Mouse (Mus musculus) intestine, embryonic 14.5 days (tissue): Measurements from ENCODE around the gene Rprml. TPM values are rescaled to one million over a fixed set of nuclear protein-coding genes. Genes with fewer than 3 reads are reported as not detected.

Experiments used
- ATAC-seq: fragments of 200-750 bp; cut with Nextera tagmentation; replicated peaks from 2 replicates; pipeline ENCODE4 v1.8.0; 2017; ENCODE audit warnings: low read depth, moderate number of reproducible peaks, moderate TSS enrichment, moderate library complexity; ENCODE audit not compliant: low FRiP score, low TSS enrichment
- DNase-seq: peaks from one replicate; pipeline ENCODE4 v3.0.0-alpha.2; 2018; ENCODE audit warnings: low spot score
- H3K27ac ChIP-seq: fragments of 300-500 bp; sonication (generic); 2 replicates; pipeline ENCODE4 v1.5.1; 2014; ENCODE audit warnings: low read depth, mild to moderate bottlenecking, control low read depth
- H3K27me3 ChIP-seq: fragments of 300-500 bp; sonication (generic); replicated peaks from 2 replicates; pipeline ENCODE4 v1.6.1; 2014; ENCODE audit warnings: low read length, control low read depth; ENCODE audit not compliant: control insufficient read depth, insufficient read depth
- H3K36me3 ChIP-seq: fragments of 300-500 bp; sonication (generic); 2 replicates; pipeline ENCODE4 v1.6.1; 2014; ENCODE audit warnings: low read length, control low read depth; ENCODE audit not compliant: control insufficient read depth, insufficient read depth
- H3K4me1 ChIP-seq: fragments of 300-500 bp; sonication (generic); replicated peaks from 2 replicates; pipeline ENCODE4 v1.6.1; 2014; ENCODE audit warnings: low read length, control low read depth, mixed read lengths; ENCODE audit not compliant: control insufficient read depth, insufficient read depth
- H3K4me2 ChIP-seq: fragments of 300-500 bp; sonication (generic); 2 replicates; pipeline ENCODE4 v1.6.1; 2014; ENCODE audit warnings: low read length
- H3K4me3 ChIP-seq: fragments of 300-500 bp; sonication (generic); 2 replicates; pipeline ENCODE4 v1.5.1; 2014; ENCODE audit warnings: low read depth, low read length, control low read depth, mixed read lengths
- H3K9ac ChIP-seq: fragments of 300-500 bp; sonication (generic); 2 replicates; pipeline ENCODE4 v1.6.1; 2014; ENCODE audit warnings: mild to moderate bottlenecking, low read length
- H3K9me3 ChIP-seq: fragments of 300-500 bp; sonication (generic); 2 replicates; pipeline ENCODE4 v1.6.1; 2016; ENCODE audit warnings: low read length, control low read depth; ENCODE audit not compliant: control insufficient read depth
- WGBS: fragments of 180-500 bp; shearing (Covaris S2); extraction: QIAGEN DNeasy Blood & Tissue Kit; methylation state at CpG from one replicate; pipeline ENCODE4 v1.1.7; 2014; 5-methylcytosine and 5-hydroxymethylcytosine counted together
- polyA plus RNA-seq: library from polyadenylated mRNA; unstranded; fragments of >200 nt; fragmentation: Nextera tagmentation; extraction: Ambion mirVana; gene quantifications from 2 replicates; pipeline ENCODE4 v1.2.1, GENCODE M21; 2014

Rprml gene
- polyA plus RNA-seq, 1 experiment from 2014 or later = not detected

DNA sequence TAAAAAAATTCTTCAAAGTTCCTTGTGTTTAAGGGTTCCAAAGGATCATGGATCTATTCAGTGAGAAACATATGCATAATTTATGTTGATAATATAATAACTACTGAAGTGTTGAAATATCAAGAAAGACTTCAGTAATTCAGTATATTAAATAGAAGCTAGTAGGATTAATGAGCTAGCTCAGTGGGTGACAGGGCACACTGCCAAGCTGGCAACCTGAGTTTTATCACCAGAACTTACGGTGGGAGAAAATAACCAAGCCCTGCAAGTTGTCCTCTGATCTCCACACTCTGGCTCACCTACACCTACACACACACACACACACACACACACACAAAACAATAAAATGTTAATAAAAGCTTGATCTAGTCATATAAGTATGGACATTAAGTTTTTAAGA lies 43.9 kb downstream of the Rprml start:
- Histone ChIP-seq H3K9ac (no peak overlapping the region), H3K4me3 (no peak overlapping the region), H3K27ac (no peak overlapping the region), H3K4me2 (no peak overlapping the region), H3K27me3 (no peaks in the 10 kb centered on the region), H3K9me3 (no peaks in the 10 kb centered on the region), H3K4me1 (0 out of 2 replicates have a peak, but pooled peaks cover 4% of the 10 kb centered on the region), H3K36me3 (peaks cover 8% of the 10 kb centered on the region; the same call in 1 of the 2 replicates)
- WGBS = 85% methylated on average over 1 of the region's 1 CpGs
- ATAC-seq (no peak), DNase-seq (no peak)

DNA sequence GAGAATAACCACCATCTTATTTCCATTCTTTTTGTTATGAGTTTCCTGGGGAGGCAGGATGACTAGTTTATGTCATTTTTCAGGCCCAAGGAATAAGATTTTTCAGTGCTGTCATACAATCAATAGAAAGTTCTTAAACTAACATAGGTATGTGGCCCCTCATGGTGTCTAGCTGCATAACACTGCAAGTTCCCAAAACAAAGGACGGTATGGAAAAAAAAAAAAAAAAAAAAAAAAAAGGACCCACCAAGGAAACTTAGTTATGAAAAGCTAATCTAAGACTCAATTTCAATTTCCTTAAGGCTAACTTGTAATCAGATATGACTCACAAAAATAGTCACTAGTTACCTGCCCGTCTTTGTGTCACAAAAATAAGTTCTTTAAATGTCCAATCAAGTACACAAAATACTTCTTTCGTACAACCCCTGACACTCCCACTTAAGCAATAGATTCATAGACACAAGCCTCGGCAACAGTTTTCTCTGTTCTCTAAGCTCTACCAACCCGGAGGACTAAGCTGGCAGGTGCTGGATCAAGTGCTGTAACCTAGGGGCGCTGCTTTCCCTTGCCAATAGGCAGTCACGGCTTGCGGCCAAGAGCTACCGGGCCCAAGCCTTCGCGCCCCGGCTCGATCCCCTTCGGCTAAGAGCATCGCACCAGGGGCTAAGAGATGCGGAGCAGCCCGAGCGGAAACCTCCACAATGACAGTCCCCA lies 47.6 kb downstream of the Rprml start:
- no peaks in the 10 kb centered on the region for H3K9me3 ChIP-seq
- H3K27me3 ChIP-seq = no peaks in the 10 kb centered on the region
- ATAC-seq (no peak), DNase-seq (no peak)
- peak overlapping the region; percentile 93 for H3K9ac ChIP-seq
- WGBS = under 1% methylated on average over 18 of the region's 18 CpGs
- peak overlapping the region; percentile 97 for H3K27ac ChIP-seq
- 0 out of 2 replicates have a peak, but pooled peaks cover 6% of the 10 kb centered on the region for H3K4me1 ChIP-seq
- H3K36me3 ChIP-seq = no peaks in the 10 kb centered on the region
- H3K4me2 ChIP-seq = peak overlapping the region; percentile 52
- peak overlapping the region; percentile 99 for H3K4me3 ChIP-seq

DNA sequence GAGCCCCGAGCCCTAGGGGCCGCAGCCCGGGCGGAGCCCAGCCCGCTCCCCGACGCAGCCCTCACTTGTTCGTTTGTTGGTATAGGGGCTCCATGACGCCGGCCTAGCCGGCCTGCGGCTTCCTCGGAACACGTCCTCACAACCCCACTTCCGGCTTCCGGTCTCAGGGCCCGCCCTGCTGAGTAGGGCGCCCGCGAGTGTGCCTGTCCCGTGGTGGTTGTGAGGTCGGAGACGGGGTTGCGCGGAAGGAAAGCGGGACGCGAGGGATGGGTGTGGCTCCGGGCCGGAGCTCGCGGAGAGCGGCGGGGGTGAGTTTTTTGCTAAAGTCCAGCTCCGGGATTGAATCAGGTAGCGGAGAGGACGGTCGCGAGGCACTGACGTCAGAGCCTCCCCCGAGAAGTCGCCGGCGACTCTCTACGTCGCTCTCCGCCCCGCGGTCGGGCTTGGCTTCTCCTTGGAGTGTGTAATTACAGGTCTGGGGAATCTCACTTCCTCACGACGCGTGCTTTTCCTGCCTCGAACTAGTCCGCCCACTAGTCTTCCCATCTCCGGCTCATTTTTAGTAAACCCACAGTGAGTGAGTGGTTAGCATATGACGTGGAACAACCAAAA lies 48.3 kb downstream of the Rprml start, which contains the start of gene Gosr2:
Gene Gosr2 (minus strand): TSS at position 334 of the 612 bp plus-strand sequence.
- 0 out of 2 replicates have a peak, but pooled peaks cover 6% of the 10 kb centered on the region for H3K4me1 ChIP-seq
- peak; percentile 99 for DNase-seq
- H3K36me3 ChIP-seq = no peaks in the 10 kb centered on the region
- H3K27me3 ChIP-seq = no peaks in the 10 kb centered on the region
- ATAC-seq = peak; percentile 96
- peak within 1 kb of the TSS; percentile 52 for H3K4me2 ChIP-seq
- peak within 1 kb of the TSS; percentile 99 for H3K4me3 ChIP-seq
- H3K9ac ChIP-seq = peak within 1 kb of the TSS; percentile 93
- H3K9me3 ChIP-seq = no peaks in the 10 kb centered on the region
- H3K27ac ChIP-seq = peak within 1 kb of the TSS; percentile 97
- under 1% methylated on average over 57 of the region's 57 CpGs for WGBS

DNA sequence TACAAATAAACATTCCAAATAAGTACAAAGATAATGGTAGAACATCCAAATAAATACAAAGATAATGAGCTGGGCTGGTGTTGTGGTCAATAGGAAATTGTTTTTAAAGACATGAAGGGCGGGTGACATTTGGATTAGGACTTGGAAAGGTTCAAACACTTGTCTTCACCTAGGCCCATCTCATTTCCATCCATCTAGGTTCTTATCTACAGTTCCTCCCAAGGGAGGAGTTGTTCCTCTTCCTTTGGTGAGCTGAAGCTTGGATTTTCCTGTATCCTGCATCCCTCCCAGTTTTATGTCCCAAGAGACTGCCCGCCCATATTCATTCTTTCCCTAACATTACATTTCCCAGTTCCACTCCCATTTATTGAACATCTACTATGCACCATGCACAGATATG lies 48.9 kb downstream of the Rprml start:
- H3K9me3 ChIP-seq = no peaks in the 10 kb centered on the region
- H3K27ac ChIP-seq = peak overlapping the region; percentile 97
- no peaks in the 10 kb centered on the region for H3K36me3 ChIP-seq
- H3K27me3 ChIP-seq = no peaks in the 10 kb centered on the region
- 0 out of 2 replicates have a peak, but pooled peaks cover 6% of the 10 kb centered on the region for H3K4me1 ChIP-seq
- ATAC-seq = 0 out of 2 replicates have a peak, but pooled peaks have one; percentile 1
- H3K4me2 ChIP-seq = peak overlapping the region; percentile 52
- DNase-seq = no peak
- 71% methylated on average over 2 of the region's 2 CpGs for WGBS
- peak overlapping the region; percentile 99 for H3K4me3 ChIP-seq
- peak overlapping the region; percentile 93 for H3K9ac ChIP-seq

Other genes starting within 250 kb of the Rprml start
- 7.2 and 8.5 TPM in 2 replicates for gene Plekhm1, start 236.9 kb upstream of the Rprml start, polyA plus RNA-seq
- not detected in 2 replicates for gene Lrrc37a, start 145.0 kb upstream of the Rprml start, polyA plus RNA-seq
- gene Gm884, start 28.4 kb upstream of the Rprml start, polyA plus RNA-seq = not detected in 2 replicates
- gene Lyzl6, start 10.7 kb upstream of the Rprml start, polyA plus RNA-seq = not detected in 2 replicates
- gene Gosr2, start 48.3 kb downstream of the Rprml start, polyA plus RNA-seq = 62.8 and 69.3 TPM in 2 replicates
- gene Wnt9b, start 100.3 kb downstream of the Rprml start, polyA plus RNA-seq = 0.08 TPM in 1 of 2 replicates, not detected in the other
- gene Wnt3, start 124.6 kb downstream of the Rprml start, polyA plus RNA-seq = 0.31 and 0.46 TPM in 2 replicates